Comparison of ENCODE assay signal across 24 mouse cellular contexts in genomic region chr1:193251386-193251785, GRCm38 (mm10). TPM values are rescaled to one million over a fixed set of nuclear protein-coding genes. Genes with fewer than 3 reads are reported as not detected.
DNase-seq lines count a peak whose midpoint lies in the region; ATAC-seq and TF ChIP-seq lines count a peak whose summit lies in the region.
"Had no signal": no experiment of that assay in that cellular context is flagged by ENCODE, and none has a peak within 500 bp of the region (broad histone marks: within the 10 kb centered on the region; RNA-seq: fewer than 3 reads in every experiment).

No protein-coding gene starts in this region.

- no peaks in the 10 kb centered on the region for H3K4me1 ChIP-seq in hindbrain, embryonic 14.5 days (replicated peaks; ENCODE audit: control insufficient read depth, insufficient read depth, low read length)
- H3K4me1 ChIP-seq: liver, embryonic 15.5 days; midbrain, embryonic 15.5 days had no signal

- no peaks in the 10 kb centered on the region for H3K36me3 ChIP-seq in hindbrain, embryonic 14.5 days (replicated peaks; ENCODE audit: control insufficient read depth, insufficient read depth)
- H3K36me3 ChIP-seq: heart, embryonic 15.5 days; intestine, embryonic 15.5 days; limb, embryonic 13.5 days; liver, embryonic 15.5 days; midbrain, embryonic 15.5 days; neural tube, embryonic 12.5 days had no signal

- no peaks in the 10 kb centered on the region for H3K27me3 ChIP-seq in hindbrain, embryonic 14.5 days (ENCODE audit: control insufficient read depth, insufficient read depth, low read length)
- H3K27me3 ChIP-seq: heart, embryonic 15.5 days; intestine, embryonic 15.5 days; limb, embryonic 13.5 days; liver, embryonic 15.5 days; midbrain, embryonic 15.5 days; neural tube, embryonic 12.5 days had no signal

- no peak for TF ChIP-seq CTCF in left cerebral cortex, adult 2 months (IDR thresholded peaks at IDR 0.05)

- no peak overlapping the region for H3K4me2 ChIP-seq in hindbrain, embryonic 14.5 days (replicated peaks)
- H3K4me2 ChIP-seq: heart, embryonic 15.5 days; intestine, embryonic 15.5 days; limb, embryonic 13.5 days; liver, embryonic 15.5 days; midbrain, embryonic 15.5 days; neural tube, embryonic 12.5 days had no signal

- H3K27ac ChIP-seq in hindbrain, embryonic 14.5 days: no peak overlapping the region
- no peak overlapping the region for H3K27ac ChIP-seq in left cerebral cortex, adult 2 months
- H3K27ac ChIP-seq: heart, embryonic 15.5 days; intestine, embryonic 15.5 days; limb, embryonic 13.5 days; liver, embryonic 15.5 days; macrophage; midbrain, embryonic 15.5 days; neural tube, embryonic 12.5 days had no signal

- peak; percentile 92 for DNase-seq in heart, adult 11 months
- no peak for DNase-seq in heart, adult 9 months (ENCODE audit: low spot score in 2 of 2)
- peak; percentile 82 for DNase-seq in kidney, adult 9 months
- no peak for DNase-seq in kidney, postnatal 10 days
- peak; percentile 13 for DNase-seq in R1 (ENCODE audit: low read depth, low spot score)
- DNase-seq in kidney, postnatal 25 days: peak; percentile 60 to 88
- DNase-seq in hindbrain, embryonic 14.5 days (ENCODE audit: low spot score): no peak
- DNase-seq in left cerebral cortex, adult 2 months (ENCODE audit: extremely low spot score in 1 of 2, low spot score in 2 of 2): no peak
- DNase-seq: B cell, adult 2 months; cerebellum, adult 9-10 months; gastrocnemius, postnatal 10 days; heart, adult 18-20 months; layer of hippocampus, postnatal 36 days; right cerebral cortex, postnatal 14 days had no signal

- intact Hi-C loops in left cerebral cortex, adult 2 months (cut with DNase I): loop anchor here (2.0 kb wide), 1 partner anchor 43 kb away; no protein-coding TSS in a partner anchor

- 83% methylated on average over 7 of the region's 7 CpGs for WGBS in hindbrain, embryonic 14.5 days

- H3K9me3 ChIP-seq in hindbrain, embryonic 14.5 days (ENCODE audit: control insufficient read depth, low read length): no peaks in the 10 kb centered on the region
- H3K9me3 ChIP-seq: heart, embryonic 15.5 days; intestine, embryonic 15.5 days; limb, embryonic 13.5 days; liver, embryonic 15.5 days; midbrain, embryonic 15.5 days; neural tube, embryonic 12.5 days had no signal

- H3K9ac ChIP-seq in hindbrain, embryonic 14.5 days: no peak overlapping the region
- H3K9ac ChIP-seq: heart, embryonic 15.5 days; intestine, embryonic 15.5 days; limb, embryonic 13.5 days; liver, embryonic 15.5 days; midbrain, embryonic 15.5 days; neural tube, embryonic 12.5 days had no signal

- no peak for ATAC-seq in hindbrain, embryonic 14.5 days (ENCODE audit: low FRiP score)
- ATAC-seq: forebrain, embryonic 14.5 days; hindbrain, embryonic 16.5 days; intestine, embryonic 15.5 days; midbrain, embryonic 15.5 days had no signal

- no peak overlapping the region for H3K4me3 ChIP-seq in hindbrain, embryonic 14.5 days (replicated peaks; ENCODE audit: low read length)
- H3K4me3 ChIP-seq in left cerebral cortex, adult 2 months: no peak overlapping the region
- H3K4me3 ChIP-seq: heart, embryonic 15.5 days; intestine, embryonic 15.5 days; limb, embryonic 13.5 days; liver, embryonic 15.5 days; midbrain, embryonic 15.5 days; neural tube, embryonic 12.5 days had no signal

RNA-seq across cellular contexts. Expression of gene Hsd11b1, which starts 12.5 kb away (rescaled TPM):
- not detected in 2 replicates for polyA plus RNA-seq in hindbrain, embryonic 14.5 days (2014; fragmentation: Nextera tagmentation; extraction: Ambion mirVana)
- total RNA-seq in left cerebral cortex, adult 2 months (2021): 10 to 100 TPM; 17.4 to 18.1 TPM
- total RNA-seq: MEL had no signal
- polyA plus RNA-seq: midbrain, embryonic 15.5 days; neural tube, embryonic 12.5 days had no signal

RNA-seq across cellular contexts. Expression of gene G0s2, which starts 21.6 kb away (rescaled TPM):
- polyA plus RNA-seq in hindbrain, embryonic 14.5 days (2014; fragmentation: Nextera tagmentation; extraction: Ambion mirVana): 6.5 and 9.6 TPM in 2 replicates
- 1 to 10 TPM; 6.0 to 7.3 TPM for total RNA-seq in left cerebral cortex, adult 2 months (2021)
- total RNA-seq: MEL had no signal

RNA-seq across cellular contexts. Expression of gene Lamb3, which starts 43.9 kb away (rescaled TPM):
- polyA plus RNA-seq in hindbrain, embryonic 14.5 days (2014; fragmentation: Nextera tagmentation; extraction: Ambion mirVana): 0.18 and 0.31 TPM in 2 replicates
- 1 to 10 TPM in 1 of 2 experiments, under 1 TPM in 1; 0.97 to 1.1 TPM for total RNA-seq in left cerebral cortex, adult 2 months (2021)
- polyA plus RNA-seq: macrophage had no signal

RNA-seq across cellular contexts. Expression of gene Traf3ip3, which starts 49.9 kb away (rescaled TPM):
- 2.1 TPM in 2 replicates for polyA plus RNA-seq in hindbrain, embryonic 14.5 days (2014; fragmentation: Nextera tagmentation; extraction: Ambion mirVana)
- 1 to 10 TPM; 1.2 to 1.8 TPM for total RNA-seq in left cerebral cortex, adult 2 months (2021)

Comparison
In these comparisons a context has a peak if more than half of its experiments do, and no peak if none do; other contexts are left out.
1. DNase-seq: peak in heart, adult 11 months (single experiment), kidney, adult 9 months (single experiment), R1 (single experiment) and kidney, postnatal 25 days (2 of 2); none in heart, adult 9 months (0 of 2), kidney, postnatal 10 days (single experiment), hindbrain, embryonic 14.5 days (single experiment) and left cerebral cortex, adult 2 months (0 of 2).